Mouse (Mus musculus) adipocyte (in vitro differentiated cells): ENCODE results near the gene Apbb2.
A peak's percentile ranks its signal among the peaks of the same experiment; 100 is the strongest.
"Not testable (repeated sequence)": the region's sequence is repeated elsewhere in the genome, so short reads cannot be mapped to it uniquely, and the experiment has no call there.

ENCODE experiments used
- DNase-seq: peaks from one replicate; pipeline ENCODE4 v3.0.0-alpha.2; 2016; ENCODE audit warnings: low spot score

Gene Apbb2

GRCm38 (mm10) chr5:66298856-66299255 is 319.7 kb downstream of the Apbb2 start:
- peak; percentile 92 for DNase-seq

- DNase-seq: no peak
These were observed 322.5 kb downstream of the Apbb2 start for GRCm38 (mm10) chr5:66296116-66296515.

GRCm38 (mm10) chr5:66294952-66295351 is 323.6 kb downstream of the Apbb2 start:
- DNase-seq: peak; percentile 76

GRCm38 (mm10) chr5:66294106-66294625 is 324.4 kb downstream of the Apbb2 start:
- no peak for DNase-seq

GRCm38 (mm10) chr5:66280742-66281141 is 337.8 kb downstream of the Apbb2 start:
- DNase-seq: no peak

- no peak for DNase-seq
These were observed 338.9 kb downstream of the Apbb2 start for GRCm38 (mm10) chr5:66279650-66280049.

GRCm38 (mm10) chr5:66274417-66274816 is 344.2 kb downstream of the Apbb2 start:
- DNase-seq: no peak

GRCm38 (mm10) chr5:66271141-66271540 is 347.4 kb downstream of the Apbb2 start:
- DNase-seq: peak; percentile 41

GRCm38 (mm10) chr5:66269616-66270015 is 349.0 kb downstream of the Apbb2 start:
- peak; percentile 78 for DNase-seq

- DNase-seq: peak; percentile 67
These were observed 355.2 kb downstream of the Apbb2 start for GRCm38 (mm10) chr5:66263398-66263797.

GRCm38 (mm10) chr5:66262475-66262874 is 356.1 kb downstream of the Apbb2 start:
- no peak for DNase-seq

- peak; percentile 56 for DNase-seq
These were observed 358.7 kb downstream of the Apbb2 start, which contains the start of gene Nsun7 for GRCm38 (mm10) chr5:66259756-66260448. Nsun7 (plus strand) TSS chr5:66259897.

- not testable (repeated sequence) for DNase-seq
These were observed 359.2 kb downstream of the Apbb2 start for GRCm38 (mm10) chr5:66259431-66259755.

GRCm38 (mm10) chr5:66259000-66259399 is 359.6 kb downstream of the Apbb2 start:
- no peak for DNase-seq

- no peak for DNase-seq
These were observed 363.5 kb downstream of the Apbb2 start for GRCm38 (mm10) chr5:66255044-66255443.

GRCm38 (mm10) chr5:66253219-66253618 is 365.4 kb downstream of the Apbb2 start:
- DNase-seq: peak; percentile 18
